Mouse (Mus musculus) forebrain, postnatal 0 days (tissue): ENCODE data around the gene Mrps33. TPM values are rescaled to one million over a fixed set of nuclear protein-coding genes. Genes with fewer than 3 reads are reported as not detected.

Experiments
- ATAC-seq: fragments of 200-750 bp; cut with Nextera tagmentation; 2 replicates; pipeline ENCODE4 v1.8.0; 2017; ENCODE audit warnings: mild to moderate bottlenecking, moderate library complexity
- DNase-seq: peaks from one replicate; pipeline ENCODE4 v3.0.0-alpha.2; 2015
- H3K27ac ChIP-seq: fragments of 300-500 bp; sonication (generic); 2 replicates; pipeline ENCODE4 v1.5.1; 2014; ENCODE audit warnings: low read depth, mild to moderate bottlenecking, antibody characterized with exemption, low read length, moderate library complexity, mixed read lengths
- H3K27me3 ChIP-seq: fragments of 300-500 bp; sonication (generic); 2 replicates; pipeline ENCODE4 v1.6.1; 2014; ENCODE audit warnings: mild to moderate bottlenecking, low read length, mixed read lengths; ENCODE audit not compliant: insufficient read depth
- H3K36me3 ChIP-seq: fragments of 300-500 bp; sonication (generic); 2 replicates; pipeline ENCODE4 v1.6.1; 2014; ENCODE audit warnings: mild to moderate bottlenecking, moderate library complexity; ENCODE audit not compliant: insufficient read depth
- H3K4me1 ChIP-seq: fragments of 300-500 bp; sonication (generic); 2 replicates; pipeline ENCODE4 v1.6.1; 2014; ENCODE audit warnings: antibody characterized with exemption; ENCODE audit not compliant: insufficient read depth
- H3K4me2 ChIP-seq: fragments of 300-500 bp; sonication (generic); 2 replicates; pipeline ENCODE4 v1.6.1; 2014; ENCODE audit warnings: low read depth, mild to moderate bottlenecking, moderate library complexity
- H3K4me3 ChIP-seq: fragments of 300-500 bp; sonication (generic); 2 replicates; pipeline ENCODE4 v1.5.1; 2014; ENCODE audit warnings: low read depth, low read length, mixed read lengths
- H3K9ac ChIP-seq: fragments of 300-500 bp; sonication (generic); 2 replicates; pipeline ENCODE4 v1.6.1; 2014; ENCODE audit warnings: mild to moderate bottlenecking
- H3K9me3 ChIP-seq: fragments of 300-500 bp; sonication (generic); 2 replicates; pipeline ENCODE4 v1.6.1; 2016; ENCODE audit warnings: low read length
- CTCF ChIP-seq: sonication (generic); IDR thresholded peaks from 2 replicates; pipeline ENCODE4 v1.5.1; 2016; ENCODE audit warnings: antibody characterized with exemption, control low read depth, low read depth
- WGBS: fragments of 180-500 bp; shearing (Covaris S2); extraction: QIAGEN DNeasy Blood & Tissue Kit; methylation state at CpG from one replicate; pipeline ENCODE4 v1.1.7; 2014; 5-methylcytosine and 5-hydroxymethylcytosine counted together
- polyA plus RNA-seq: library from polyadenylated mRNA; unstranded; fragments of >200 nt; fragmentation: Nextera tagmentation; extraction: Ambion mirVana; gene quantifications from 2 replicates; pipeline ENCODE4 v1.2.1, GENCODE M21; 2015
- total RNA-seq: library from RNA; depleted of rRNA; stranded (reverse); fragments of >200 nt; gene quantifications from 2 replicates; pipeline ENCODE4 v1.2.3, GENCODE M21; 2014; rRNA removed

The Mrps33 gene
- total RNA-seq: 65.3 and 180 TPM in 2 replicates
- polyA plus RNA-seq: 183 and 258 TPM in 2 replicates

- peak; percentile 99 for TF ChIP-seq CTCF
- H3K4me1 ChIP-seq: peaks cover 7% of the 10 kb centered on the region; the same call in 1 of the 2 replicates
- under 1% methylated on average over 40 of the region's 40 CpGs for WGBS
- H3K9ac ChIP-seq: peak within 1 kb of the TSS; percentile 56
- no peaks in the 10 kb centered on the region for H3K9me3 ChIP-seq
- H3K4me2 ChIP-seq: peak within 1 kb of the TSS; percentile 49
- H3K36me3 ChIP-seq: no peaks in the 10 kb centered on the region
- DNase-seq (peak; percentile 97), ATAC-seq (peak; percentile 99)
- peak within 1 kb of the TSS; percentile 56 for H3K4me3 ChIP-seq
- no peaks in the 10 kb centered on the region for H3K27me3 ChIP-seq
- H3K27ac ChIP-seq: peak within 1 kb of the TSS; percentile 22; the same call in 1 of the 2 replicates
Observed at GRCm38 (mm10) chr6:39810612-39811116, at the start of gene Mrps33. Gene Mrps33 (minus strand): TSS chr6:39810988.

- 97% methylated on average over 4 of the region's 4 CpGs for WGBS
- no peaks in the 10 kb centered on the region for H3K36me3 ChIP-seq
- DNase-seq (no peak), ATAC-seq (no peak)
- no peaks in the 10 kb centered on the region for H3K27me3 ChIP-seq
- H3K9ac ChIP-seq: no peak overlapping the region
- no peak overlapping the region for H3K4me3 ChIP-seq
- H3K4me2 ChIP-seq: no peak overlapping the region
- no peak for TF ChIP-seq CTCF
- no peaks in the 10 kb centered on the region for H3K9me3 ChIP-seq
- no peaks in the 10 kb centered on the region for H3K4me1 ChIP-seq
- no peak overlapping the region for H3K27ac ChIP-seq
Observed at GRCm38 (mm10) chr6:39849667-39850066, 38.9 kb upstream of the Mrps33 start.

GRCm38 (mm10) chr6:39848766-39849165 lies 38.0 kb upstream of the Mrps33 start:
- peak; percentile 45 for TF ChIP-seq CTCF
- Histone ChIP-seq H3K27ac (no peak overlapping the region), H3K4me2 (no peak overlapping the region), H3K36me3 (no peaks in the 10 kb centered on the region), H3K4me1 (no peaks in the 10 kb centered on the region), H3K4me3 (no peak overlapping the region), H3K9ac (no peak overlapping the region), H3K27me3 (no peaks in the 10 kb centered on the region), H3K9me3 (no peaks in the 10 kb centered on the region)
- no peak for DNase-seq
- 59% methylated on average over 7 of the region's 7 CpGs for WGBS
- no peak for ATAC-seq

GRCm38 (mm10) chr6:39847538-39847937 lies 36.8 kb upstream of the Mrps33 start:
- H3K27ac ChIP-seq: no peak overlapping the region
- H3K4me3 ChIP-seq: no peak overlapping the region
- no peaks in the 10 kb centered on the region for H3K27me3 ChIP-seq
- no peaks in the 10 kb centered on the region for H3K36me3 ChIP-seq
- 81% methylated on average over 2 of the region's 2 CpGs for WGBS
- no peak for TF ChIP-seq CTCF
- no peaks in the 10 kb centered on the region for H3K4me1 ChIP-seq
- H3K9me3 ChIP-seq: no peaks in the 10 kb centered on the region
- H3K4me2 ChIP-seq: no peak overlapping the region
- ATAC-seq (no peak), DNase-seq (no peak)
- no peak overlapping the region for H3K9ac ChIP-seq

- no peak overlapping the region for H3K9ac ChIP-seq
- H3K4me1 ChIP-seq: no peaks in the 10 kb centered on the region
- H3K27ac ChIP-seq: no peak overlapping the region
- no peak for TF ChIP-seq CTCF
- H3K4me2 ChIP-seq: no peak overlapping the region
- H3K27me3 ChIP-seq: no peaks in the 10 kb centered on the region
- no peaks in the 10 kb centered on the region for H3K9me3 ChIP-seq
- DNase-seq: no peak
- no peaks in the 10 kb centered on the region for H3K36me3 ChIP-seq
- no peak for ATAC-seq
- no peak overlapping the region for H3K4me3 ChIP-seq
- WGBS: 87% methylated on average over 14 of the region's 14 CpGs
Observed at GRCm38 (mm10) chr6:39843698-39844342, 33.0 kb upstream of the Mrps33 start.

- Histone ChIP-seq H3K27me3 (no peaks in the 10 kb centered on the region), H3K9me3 (no peaks in the 10 kb centered on the region), H3K4me2 (no peak overlapping the region), H3K36me3 (no peaks in the 10 kb centered on the region), H3K9ac (no peak overlapping the region), H3K27ac (no peak overlapping the region), H3K4me1 (no peaks in the 10 kb centered on the region), H3K4me3 (no peak overlapping the region)
- DNase-seq (no peak), ATAC-seq (no peak)
- no peak for TF ChIP-seq CTCF
- 80% methylated on average over 5 of the region's 5 CpGs for WGBS
Observed at GRCm38 (mm10) chr6:39828736-39829135, 17.9 kb upstream of the Mrps33 start.

- H3K9ac ChIP-seq: no peak overlapping the region
- H3K9me3 ChIP-seq: no peaks in the 10 kb centered on the region
- H3K4me1 ChIP-seq: no peaks in the 10 kb centered on the region
- no peak for TF ChIP-seq CTCF
- H3K4me2 ChIP-seq: no peak overlapping the region
- no peak for ATAC-seq
- H3K27me3 ChIP-seq: no peaks in the 10 kb centered on the region
- H3K27ac ChIP-seq: no peak overlapping the region
- WGBS: 86% methylated on average over 3 of the region's 3 CpGs
- no peak for DNase-seq
- no peak overlapping the region for H3K4me3 ChIP-seq
- no peaks in the 10 kb centered on the region for H3K36me3 ChIP-seq
Observed at GRCm38 (mm10) chr6:39821241-39821640, 10.5 kb upstream of the Mrps33 start.
